Mouse (Mus musculus) cerebellum, adult 2 months (tissue): ENCODE measurements around the gene Fuk.

Source experiments
- CTCF ChIP-seq: fragments of 200-500 bp; IDR thresholded peaks from 2 replicates; pipeline ENCODE4 v1.5.1; 2011; ENCODE audit warnings: low read depth, mild to moderate bottlenecking, control low read depth, low read length, moderate library complexity, borderline replicate concordance; ENCODE audit not compliant: insufficient read depth
- POLR2A ChIP-seq: fragments of 200-500 bp; IDR thresholded peaks from 2 replicates; pipeline ENCODE4 v1.6.1; 2011; ENCODE audit warnings: low read length, control low read depth, borderline replicate concordance; ENCODE audit not compliant: insufficient read depth

- TF ChIP-seq POLR2A (no peak), CTCF (no peak)
Observed at GRCm38 (mm10) chr8:110870501-110870900, 31.8 kb downstream of the Fuk start.
